Mouse (Mus musculus): ENCODE measurements around the gene Panx2.

Panx2 gene

GRCm38 (mm10) chr15:89059161-89059931, at the start of gene Panx2:
TSS of gene Panx2 (plus strand) at chr15:89059734.
- DNase-seq (ENCODE audit: low read depth, low spot score), result peak; percentile 61

- no peak for DNase-seq (ENCODE audit: low read depth, low spot score)
Measured at GRCm38 (mm10) chr15:89016722-89017121, 42.8 kb upstream of the Panx2 start.

GRCm38 (mm10) chr15:89020085-89020484, 39.4 kb upstream of the Panx2 start:
- DNase-seq (ENCODE audit: low read depth, low spot score), result no peak

GRCm38 (mm10) chr15:89020492-89020891, 39.0 kb upstream of the Panx2 start:
- no peak for DNase-seq (ENCODE audit: low read depth, low spot score)

GRCm38 (mm10) chr15:89044381-89044780, 15.2 kb upstream of the Panx2 start:
- DNase-seq (ENCODE audit: low read depth, low spot score), result peak; percentile 75

- DNase-seq (ENCODE audit: low read depth, low spot score), result no peak
Measured at GRCm38 (mm10) chr15:89046356-89046755, 13.2 kb upstream of the Panx2 start.

- no peak for DNase-seq (ENCODE audit: low read depth, low spot score)
Measured at GRCm38 (mm10) chr15:89054666-89055065, 4.9 kb upstream of the Panx2 start.

GRCm38 (mm10) chr15:89058736-89059135, 798 bp upstream of the Panx2 start:
- no peak for DNase-seq (ENCODE audit: low read depth, low spot score)

GRCm38 (mm10) chr15:89060032-89060681, 623 bp downstream of the Panx2 start:
- peak; percentile 30 for DNase-seq (ENCODE audit: low read depth, low spot score)

- no peak for DNase-seq (ENCODE audit: low read depth, low spot score)
Measured at GRCm38 (mm10) chr15:89060811-89061460, 1.4 kb downstream of the Panx2 start.

- DNase-seq (ENCODE audit: low read depth, low spot score), result no peak
Measured at GRCm38 (mm10) chr15:89061761-89062517, 2.4 kb downstream of the Panx2 start.

GRCm38 (mm10) chr15:89062518-89062910, 3.0 kb downstream of the Panx2 start:
- DNase-seq (ENCODE audit: low read depth, low spot score), result no peak

GRCm38 (mm10) chr15:89063001-89063400, 3.5 kb downstream of the Panx2 start:
- DNase-seq (ENCODE audit: low read depth, low spot score), result no peak

GRCm38 (mm10) chr15:89063536-89063935, 4.0 kb downstream of the Panx2 start:
- no peak for DNase-seq (ENCODE audit: low read depth, low spot score)

- DNase-seq (ENCODE audit: low read depth, low spot score), result no peak
Measured at GRCm38 (mm10) chr15:89064891-89065290, 5.4 kb downstream of the Panx2 start.

GRCm38 (mm10) chr15:89067609-89068008, 8.1 kb downstream of the Panx2 start:
- DNase-seq (ENCODE audit: low read depth, low spot score), result peak; percentile 27

GRCm38 (mm10) chr15:89068226-89068625, 8.7 kb downstream of the Panx2 start:
- DNase-seq (ENCODE audit: low read depth, low spot score), result peak; percentile 27

- DNase-seq (ENCODE audit: low read depth, low spot score), result no peak
Measured at GRCm38 (mm10) chr15:89069336-89069840, 9.9 kb downstream of the Panx2 start.

- DNase-seq (ENCODE audit: low read depth, low spot score), result peak; percentile 26
Measured at GRCm38 (mm10) chr15:89070606-89071005, 11.1 kb downstream of the Panx2 start.

GRCm38 (mm10) chr15:89073993-89074603, 14.6 kb downstream of the Panx2 start:
- no peak for DNase-seq (ENCODE audit: low read depth, low spot score)

Measured in R1 (cell line).